Mouse (Mus musculus): ENCODE data around the gene Slc6a11.

- TF ChIP-seq POLR2A (IDR thresholded peaks at IDR 0.05; ENCODE audit: low read depth, low read length) (no peak), CTCF (conservative IDR thresholded peaks at IDR 0.05; ENCODE audit: insufficient read depth, insufficient read length, low read depth, low read length) (no peak)
These were observed 166.4 kb downstream of the Slc6a11 start for GRCm38 (mm10) chr6:114297260-114298002.
